Mouse (Mus musculus): Measurements from ENCODE around the gene Tbx2. TPM values are rescaled to one million over a fixed set of nuclear protein-coding genes. Genes with fewer than 3 reads are reported as not detected.

The Tbx2 gene
- polyA plus RNA-seq, 1 experiment: 5.0 TPM

- Histone ChIP-seq H3K4me1 (ENCODE audit: control insufficient read depth, insufficient read depth, insufficient read length) (peaks cover 18% of the 10 kb centered on the region), H3K4me3 (ENCODE audit: extremely low read depth, insufficient read depth, insufficient read length) (no peak overlapping the region), H3K36me3 (ENCODE audit: control insufficient read depth, insufficient read depth, low read length) (no peaks in the 10 kb centered on the region), H3K27me3 (ENCODE audit: control insufficient read depth, insufficient read depth, low read length) (peaks cover 49% of the 10 kb centered on the region), H3K27ac (ENCODE audit: insufficient read depth, low read length) (no peak overlapping the region)
- TF ChIP-seq CTCF (IDR thresholded peaks at IDR 0.05; ENCODE audit: extremely low read depth, insufficient read depth, insufficient read length, insufficient replicate concordance) (no peak), POLR2A (IDR thresholded peaks at IDR 0.05; ENCODE audit: low read depth, low read length) (no peak)
- WGBS: 24% methylated on average over 20 of the region's 20 CpGs
- no peak for DNase-seq (ENCODE audit: low read depth in 1 of 2, low spot score in 2 of 2)
These were observed 6.3 kb downstream of the Tbx2 start for GRCm38 (mm10) chr11:85838424-85839257.

GRCm38 (mm10) chr11:85839258-85840030 lies 7.1 kb downstream of the Tbx2 start:
- no peak for TF ChIP-seq POLR2A (IDR thresholded peaks at IDR 0.05; ENCODE audit: low read depth, low read length)
- no peak for TF ChIP-seq CTCF (IDR thresholded peaks at IDR 0.05; ENCODE audit: extremely low read depth, insufficient read depth, insufficient read length, insufficient replicate concordance)

GRCm38 (mm10) chr11:85840031-85840802 lies 7.9 kb downstream of the Tbx2 start:
- Histone ChIP-seq H3K27me3 (ENCODE audit: control insufficient read depth, insufficient read depth, low read length) (peaks cover 47% of the 10 kb centered on the region), H3K4me3 (ENCODE audit: extremely low read depth, insufficient read depth, insufficient read length) (no peak overlapping the region), H3K4me1 (ENCODE audit: control insufficient read depth, insufficient read depth, insufficient read length) (peaks cover 22% of the 10 kb centered on the region), H3K27ac (ENCODE audit: insufficient read depth, low read length) (no peak overlapping the region), H3K36me3 (ENCODE audit: control insufficient read depth, insufficient read depth, low read length) (no peaks in the 10 kb centered on the region)
- WGBS: 15% methylated on average over 27 of the region's 27 CpGs
- no peak for DNase-seq (ENCODE audit: low read depth in 1 of 2, low spot score in 2 of 2)
- TF ChIP-seq POLR2A (IDR thresholded peaks at IDR 0.05; ENCODE audit: low read depth, low read length): no peak
- TF ChIP-seq CTCF (IDR thresholded peaks at IDR 0.05; ENCODE audit: extremely low read depth, insufficient read depth, insufficient read length, insufficient replicate concordance): no peak

More at GRCm38 (mm10) chr11:85839258-85840030, 7.1 kb downstream of the Tbx2 start:
- Histone ChIP-seq H3K36me3 (ENCODE audit: control insufficient read depth, insufficient read depth, low read length) (no peaks in the 10 kb centered on the region), H3K27ac (ENCODE audit: insufficient read depth, low read length) (no peak overlapping the region), H3K27me3 (ENCODE audit: control insufficient read depth, insufficient read depth, low read length) (peaks cover 49% of the 10 kb centered on the region), H3K4me1 (ENCODE audit: control insufficient read depth, insufficient read depth, insufficient read length) (peaks cover 22% of the 10 kb centered on the region), H3K4me3 (ENCODE audit: extremely low read depth, insufficient read depth, insufficient read length) (no peak overlapping the region)
- DNase-seq (ENCODE audit: low read depth in 1 of 2, low spot score in 2 of 2): no peak
- WGBS: 34% methylated on average over 7 of the region's 7 CpGs

DNA sequence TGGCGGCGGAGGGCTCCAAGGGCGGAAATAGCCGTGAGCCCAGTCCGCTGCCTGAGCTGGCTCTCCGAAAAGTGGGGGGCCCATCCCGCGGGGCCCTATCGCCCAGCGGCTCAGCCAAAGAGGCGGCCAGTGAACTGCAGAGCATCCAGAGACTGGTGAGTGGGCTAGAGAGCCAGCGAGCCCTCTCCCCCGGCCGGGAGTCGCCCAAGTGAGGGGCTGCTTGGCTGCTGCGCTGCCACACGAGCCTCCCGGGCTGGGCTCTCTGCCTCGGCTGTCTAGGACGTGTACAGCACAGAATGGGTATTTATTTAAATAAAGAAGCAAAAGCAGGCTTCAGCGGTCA lies 8.4 kb downstream of the Tbx2 start:
- WGBS: 7% methylated on average over 21 of the region's 21 CpGs
- Histone ChIP-seq H3K4me1 (ENCODE audit: control insufficient read depth, insufficient read depth, insufficient read length) (peaks cover 22% of the 10 kb centered on the region), H3K4me3 (ENCODE audit: extremely low read depth, insufficient read depth, insufficient read length) (no peak overlapping the region), H3K36me3 (ENCODE audit: control insufficient read depth, insufficient read depth, low read length) (no peaks in the 10 kb centered on the region), H3K27ac (ENCODE audit: insufficient read depth, low read length) (no peak overlapping the region), H3K27me3 (ENCODE audit: control insufficient read depth, insufficient read depth, low read length) (peaks cover 47% of the 10 kb centered on the region)
- DNase-seq (ENCODE audit: low read depth in 1 of 2, low spot score in 2 of 2): no peak
- no peak for TF ChIP-seq CTCF (IDR thresholded peaks at IDR 0.05; ENCODE audit: extremely low read depth, insufficient read depth, insufficient read length, insufficient replicate concordance)
- TF ChIP-seq POLR2A (IDR thresholded peaks at IDR 0.05; ENCODE audit: low read depth, low read length): no peak

DNA sequence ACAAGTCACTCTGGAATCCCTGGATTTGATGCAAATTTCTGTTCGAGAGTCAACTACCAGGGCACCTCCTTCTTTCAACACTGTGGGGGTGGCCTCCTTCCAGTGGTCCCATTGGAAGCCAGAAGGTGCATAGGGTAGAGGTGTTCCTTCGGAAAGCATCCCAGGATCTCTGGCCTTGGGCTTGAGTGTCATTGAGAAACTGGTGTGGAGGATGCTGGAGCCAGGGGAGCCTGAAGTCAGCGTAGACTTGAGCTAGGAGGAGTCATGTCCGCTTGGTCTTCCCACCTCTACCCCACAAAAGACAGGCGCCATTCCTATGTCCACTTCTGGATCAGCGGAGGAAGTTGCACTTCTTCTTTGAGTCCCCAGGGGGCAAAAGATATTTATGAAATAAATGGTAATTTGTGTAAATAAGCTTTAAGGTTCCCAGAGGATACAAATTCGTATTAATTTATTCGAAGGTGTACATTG lies 8.9 kb downstream of the Tbx2 start:
- no peak overlapping the region for H3K27ac ChIP-seq (ENCODE audit: insufficient read depth, low read length)
- 14% methylated on average over 8 of the region's 8 CpGs for WGBS
- no peaks in the 10 kb centered on the region for H3K36me3 ChIP-seq (ENCODE audit: control insufficient read depth, insufficient read depth, low read length)
- TF ChIP-seq POLR2A (IDR thresholded peaks at IDR 0.05; ENCODE audit: low read depth, low read length): no peak
- peaks cover 22% of the 10 kb centered on the region for H3K4me1 ChIP-seq (ENCODE audit: control insufficient read depth, insufficient read depth, insufficient read length)
- no peak for DNase-seq (ENCODE audit: low read depth in 1 of 2, low spot score in 2 of 2)
- H3K4me3 ChIP-seq (ENCODE audit: extremely low read depth, insufficient read depth, insufficient read length): no peak overlapping the region
- peaks cover 47% of the 10 kb centered on the region for H3K27me3 ChIP-seq (ENCODE audit: control insufficient read depth, insufficient read depth, low read length)

- Histone ChIP-seq H3K36me3 (ENCODE audit: control insufficient read depth, insufficient read depth, low read length) (no peaks in the 10 kb centered on the region), H3K4me3 (ENCODE audit: extremely low read depth, insufficient read depth, insufficient read length) (no peak overlapping the region), H3K4me1 (ENCODE audit: control insufficient read depth, insufficient read depth, insufficient read length) (peaks cover 22% of the 10 kb centered on the region), H3K27ac (ENCODE audit: insufficient read depth, low read length) (no peak overlapping the region), H3K27me3 (ENCODE audit: control insufficient read depth, insufficient read depth, low read length) (peaks cover 43% of the 10 kb centered on the region)
- TF ChIP-seq POLR2A (IDR thresholded peaks at IDR 0.05; ENCODE audit: low read depth, low read length): no peak
- peak; percentile 64 for TF ChIP-seq CTCF (IDR thresholded peaks at IDR 0.05; ENCODE audit: extremely low read depth, insufficient read depth, insufficient read length, insufficient replicate concordance)
- whole genome bisulfite sequencing: under 1% methylated on average over 32 of the region's 32 CpGs
- peak in 1 of 2 experiments; percentile 36 for DNase-seq (ENCODE audit: low read depth in 1 of 2, low spot score in 2 of 2)
These were observed 9.6 kb downstream of the Tbx2 start for GRCm38 (mm10) chr11:85841980-85842379.
